Mouse (Mus musculus) frontal cortex, postnatal 10 days (tissue): ENCODE measurements around the gene Rhpn2.

Source experiments
- DNase-seq, 2 experiments: peaks; one replicate each; pipeline ENCODE4 v3.0.0; 2022; ENCODE audit warnings: low spot score in 2 of 2, mixed read lengths in 1 of 2

The Rhpn2 gene

GRCm38 (mm10) chr7:35388694-35389093 is 54.7 kb downstream of the Rhpn2 start:
- DNase-seq, result no peak

GRCm38 (mm10) chr7:35392935-35393334 is 59.0 kb downstream of the Rhpn2 start:
- DNase-seq, result no peak

GRCm38 (mm10) chr7:35395734-35396456 is 61.9 kb downstream of the Rhpn2 start:
- DNase-seq, result peak in 1 of 2 experiments; percentile 12

- peak; percentile 96 for DNase-seq
These were observed 62.7 kb downstream of the Rhpn2 start, which contains the start of the genes Faap24 and Cep89 for GRCm38 (mm10) chr7:35396542-35397168. Faap24 (minus strand) TSS chr7:35396836. Cep89 (plus strand) TSS chr7:35397035.

- no peak for DNase-seq
These were observed 67.2 kb downstream of the Rhpn2 start for GRCm38 (mm10) chr7:35401169-35401568.

GRCm38 (mm10) chr7:35415226-35415625 is 81.3 kb downstream of the Rhpn2 start:
- DNase-seq, result no peak

GRCm38 (mm10) chr7:35415801-35416653 is 82.1 kb downstream of the Rhpn2 start:
- DNase-seq, result no peak

GRCm38 (mm10) chr7:35416654-35416948 is 82.6 kb downstream of the Rhpn2 start:
- no peak for DNase-seq

GRCm38 (mm10) chr7:35423071-35423470 is 89.1 kb downstream of the Rhpn2 start:
- no peak for DNase-seq

- no peak for DNase-seq
These were observed 94.2 kb downstream of the Rhpn2 start for GRCm38 (mm10) chr7:35428146-35428545.

GRCm38 (mm10) chr7:35435266-35435665 is 101.3 kb downstream of the Rhpn2 start:
- no peak for DNase-seq
